Mouse (Mus musculus): ENCODE results near the gene Mrpl10.

GRCm38 (mm10) chr11:97044902-97045301 is 3.5 kb downstream of the Mrpl10 start:
- no peak for TF ChIP-seq CTCF (IDR thresholded peaks at IDR 0.05; ENCODE audit: low read depth)
- no peak for TF ChIP-seq EP300 (optimal IDR thresholded peaks at IDR 0.05)
